Mouse (Mus musculus): ENCODE measurements around the gene D130043K22Rik. TPM values are rescaled to one million over a fixed set of nuclear protein-coding genes. Genes with fewer than 3 reads are reported as not detected.

Gene D130043K22Rik
- polyA plus RNA-seq (2012; ENCODE audit: insufficient read depth, insufficient read length, missing spikeins), result not detected in 2 replicates

DNA sequence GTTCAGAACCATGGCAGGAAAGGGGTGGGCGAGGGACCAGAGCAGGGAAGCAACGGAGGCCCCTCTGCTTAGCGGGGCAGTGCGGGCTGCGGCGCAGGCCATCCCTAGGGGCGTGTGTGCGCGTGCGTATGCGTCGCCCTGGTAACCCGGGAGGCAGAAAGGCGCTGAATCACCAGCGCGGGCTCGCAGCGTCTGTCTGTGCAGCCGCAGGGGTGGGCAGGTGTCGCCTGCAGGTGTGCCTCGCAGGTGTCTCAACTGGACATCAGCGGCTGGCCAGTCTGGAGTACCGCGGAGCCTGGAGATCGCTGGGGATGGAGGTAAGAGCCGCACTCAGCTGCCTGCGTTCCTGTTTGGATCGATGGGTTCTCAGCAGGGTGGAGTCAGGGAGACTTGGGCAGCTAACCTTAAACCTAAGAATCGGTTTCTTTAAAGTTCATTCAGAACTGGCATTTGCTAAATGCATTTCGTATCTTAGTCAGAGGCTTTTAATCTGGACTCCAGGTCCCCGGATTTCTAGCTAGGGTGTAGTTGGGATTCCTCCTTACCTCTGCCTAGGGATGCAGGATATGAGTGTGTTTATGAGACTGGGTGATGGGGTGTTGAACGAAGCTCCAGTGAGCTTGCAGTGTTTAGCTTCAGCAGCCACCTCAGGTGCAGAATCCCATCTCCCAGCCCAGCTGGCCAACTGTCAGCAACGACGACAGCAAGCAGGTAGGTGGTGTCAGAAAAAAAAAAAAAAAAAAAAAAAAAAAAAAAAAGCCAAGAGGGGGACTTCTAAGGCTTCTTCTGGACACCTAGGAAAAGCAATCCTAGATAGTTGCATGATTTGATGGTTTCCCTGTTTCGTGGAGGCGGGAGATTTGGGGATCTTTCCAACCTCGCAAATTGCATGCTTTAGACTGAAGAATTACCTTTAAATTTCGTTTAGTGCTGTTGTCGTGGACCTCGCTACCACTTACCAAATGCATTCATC lies at the start of gene D130043K22Rik:
Gene D130043K22Rik (plus strand): TSS at position 153 of the 973 bp plus-strand sequence.
- Histone ChIP-seq H3K4me3 (ENCODE audit: insufficient read depth, low read depth, low read length) (peak within 1 kb of the TSS; percentile 26; the same call in 1 of the 2 replicates), H3K4me1 (ENCODE audit: control insufficient read depth, insufficient read depth, insufficient read length, low read length) (0 out of 2 replicates have a peak, but pooled peaks cover 2% of the 10 kb centered on the region), H3K27ac (replicated peaks; ENCODE audit: low read depth, low read length) (no peak within 1 kb of the TSS)

GRCm38 (mm10) chr13:24798686-24799085 lies 46.2 kb upstream of the D130043K22Rik start:
- H3K4me1 ChIP-seq (ENCODE audit: control insufficient read depth, insufficient read depth, insufficient read length, low read length), result no peaks in the 10 kb centered on the region; the same call in 1 of the 2 replicates
- H3K27ac ChIP-seq (replicated peaks; ENCODE audit: low read depth, low read length), result no peak overlapping the region
- no peak overlapping the region for H3K4me3 ChIP-seq (ENCODE audit: insufficient read depth, low read depth, low read length)

GRCm38 (mm10) chr13:24799378-24799777 lies 45.6 kb upstream of the D130043K22Rik start:
- Histone ChIP-seq H3K27ac (replicated peaks; ENCODE audit: low read depth, low read length) (peak overlapping the region; percentile 94; the same call in 1 of the 2 replicates), H3K4me3 (ENCODE audit: insufficient read depth, low read depth, low read length) (peak overlapping the region; percentile 64; the same call in 1 of the 2 replicates), H3K4me1 (ENCODE audit: control insufficient read depth, insufficient read depth, insufficient read length, low read length) (no peaks in the 10 kb centered on the region)

DNA sequence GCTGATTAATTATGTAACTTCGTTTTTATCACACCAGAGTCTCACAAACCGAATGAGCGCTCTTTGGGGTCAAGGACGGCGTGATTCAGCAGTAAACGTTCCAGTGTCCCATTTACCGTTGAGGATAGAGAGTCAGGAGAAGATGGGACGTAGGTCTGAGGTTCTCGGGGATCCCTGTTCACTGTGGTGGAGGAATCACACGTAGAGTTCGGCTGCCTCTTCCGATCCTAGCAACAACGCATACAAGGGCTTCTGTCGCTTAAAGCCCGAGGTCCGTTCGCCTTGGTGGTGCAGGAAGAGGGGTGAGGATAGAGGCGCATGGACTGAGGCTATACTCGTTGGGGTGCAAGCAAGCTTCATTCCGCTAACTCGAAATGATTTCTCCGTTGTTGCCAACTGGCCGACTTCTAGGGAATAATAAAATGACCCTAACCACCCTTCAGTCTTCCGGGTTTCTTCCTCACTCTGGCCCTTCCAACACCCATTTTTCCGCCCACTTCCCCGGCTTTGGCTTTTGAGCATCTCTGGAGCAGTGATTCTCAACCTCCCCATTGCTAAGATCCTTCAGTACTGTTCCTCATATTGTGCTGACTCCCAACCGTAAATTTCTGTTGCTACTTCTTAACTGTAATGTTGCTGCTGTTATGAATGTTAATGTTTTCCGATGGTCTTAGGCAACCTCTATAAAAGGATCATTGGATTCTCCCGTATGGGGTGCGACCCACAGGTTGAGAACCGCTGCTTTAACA lies 44.8 kb upstream of the D130043K22Rik start:
- no peaks in the 10 kb centered on the region for H3K4me1 ChIP-seq (ENCODE audit: control insufficient read depth, insufficient read depth, insufficient read length, low read length)

GRCm38 (mm10) chr13:24800674-24801307 lies 44.1 kb upstream of the D130043K22Rik start:
- Histone ChIP-seq H3K4me1 (ENCODE audit: control insufficient read depth, insufficient read depth, insufficient read length, low read length) (no peaks in the 10 kb centered on the region), H3K4me3 (ENCODE audit: insufficient read depth, low read depth, low read length) (peak overlapping the region; percentile 99)

More for the DNA sequence above, 44.8 kb upstream of the D130043K22Rik start:
- H3K27ac ChIP-seq (replicated peaks; ENCODE audit: low read depth, low read length), result peak overlapping the region; percentile 94
- peak overlapping the region; percentile 64 for H3K4me3 ChIP-seq (ENCODE audit: insufficient read depth, low read depth, low read length)

DNA sequence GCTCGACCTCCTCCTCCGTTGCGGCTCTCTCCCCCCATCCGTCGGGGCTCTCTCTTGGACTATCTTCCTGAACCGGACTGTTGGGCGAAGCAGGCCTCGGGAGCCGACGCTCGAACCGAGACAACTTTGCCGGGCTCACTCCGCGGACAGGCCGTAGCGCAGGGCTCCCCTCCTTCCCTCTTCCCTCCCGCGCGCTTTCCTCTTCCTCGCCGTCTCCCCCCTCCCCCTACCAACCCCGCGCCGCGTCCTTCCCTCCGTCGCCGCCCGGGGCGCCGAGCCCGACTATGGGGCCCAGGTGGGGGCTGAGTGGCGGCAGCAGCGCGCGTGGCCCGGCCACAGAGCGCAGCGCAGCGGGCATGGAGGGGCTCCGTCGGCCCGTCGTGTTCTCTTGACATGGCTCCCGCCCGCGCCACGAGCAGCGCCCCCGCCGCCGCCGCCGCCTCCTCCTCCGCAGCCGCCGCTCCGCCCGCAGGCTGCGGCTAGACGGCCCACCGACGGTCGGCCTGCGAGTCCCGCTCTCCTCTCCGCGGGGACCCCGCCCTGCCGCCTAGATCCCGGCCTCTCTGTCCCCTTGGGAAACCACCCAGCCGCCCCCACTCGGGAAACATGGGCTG lies 43.5 kb upstream of the D130043K22Rik start, which contains the start of gene BC005537:
Gene BC005537 (plus strand): TSS at position 350 of the 614 bp plus-strand sequence.
- peak within 1 kb of the TSS; percentile 99 for H3K4me3 ChIP-seq (ENCODE audit: insufficient read depth, low read depth, low read length)

More at GRCm38 (mm10) chr13:24800674-24801307, 44.1 kb upstream of the D130043K22Rik start:
- peak overlapping the region; percentile 99 for H3K27ac ChIP-seq (replicated peaks; ENCODE audit: low read depth, low read length)

DNA sequence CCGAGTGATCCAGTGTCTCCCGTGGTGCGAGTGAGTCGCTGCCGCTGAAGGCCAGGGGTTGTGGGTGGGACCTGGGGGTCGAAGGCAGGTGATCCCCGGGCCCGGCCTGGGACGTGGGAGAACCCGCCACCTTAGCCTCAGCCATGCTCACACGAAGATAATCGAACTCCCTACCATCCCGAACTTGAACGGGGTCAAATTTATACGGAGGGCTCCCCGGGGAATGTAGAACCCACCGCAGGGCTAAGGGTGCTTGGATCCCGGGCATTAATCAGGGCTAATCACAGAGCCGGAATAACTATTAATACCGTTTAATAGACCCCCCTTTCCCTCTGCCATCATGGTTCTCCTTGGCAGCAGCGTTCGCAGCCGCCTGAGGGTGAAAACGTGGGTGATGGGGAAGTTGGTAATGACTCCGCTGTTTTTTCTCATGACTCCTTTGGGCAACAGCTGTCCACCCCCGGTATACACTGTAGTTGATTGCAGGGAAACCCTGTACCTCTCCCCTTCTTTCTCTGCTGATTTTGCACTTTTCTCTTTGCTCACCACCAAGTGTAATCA lies 42.7 kb upstream of the D130043K22Rik start:
- H3K4me3 ChIP-seq (ENCODE audit: insufficient read depth, low read depth, low read length), result peak overlapping the region; percentile 99
- H3K4me1 ChIP-seq (ENCODE audit: control insufficient read depth, insufficient read depth, insufficient read length, low read length), result no peaks in the 10 kb centered on the region
- peak overlapping the region; percentile 79 for H3K27ac ChIP-seq (replicated peaks; ENCODE audit: low read depth, low read length)

More for the DNA sequence above, 43.5 kb upstream of the D130043K22Rik start, which contains the start of gene BC005537:
- Histone ChIP-seq H3K27ac (replicated peaks; ENCODE audit: low read depth, low read length) (peak within 1 kb of the TSS; percentile 99), H3K4me1 (ENCODE audit: control insufficient read depth, insufficient read depth, insufficient read length, low read length) (no peaks in the 10 kb centered on the region)

GRCm38 (mm10) chr13:24803196-24803595 lies 41.7 kb upstream of the D130043K22Rik start:
- H3K4me3 ChIP-seq (ENCODE audit: insufficient read depth, low read depth, low read length), result peak overlapping the region; percentile 99
- H3K27ac ChIP-seq (replicated peaks; ENCODE audit: low read depth, low read length), result no peak overlapping the region; the same call in 1 of the 2 replicates
- no peaks in the 10 kb centered on the region for H3K4me1 ChIP-seq (ENCODE audit: control insufficient read depth, insufficient read depth, insufficient read length, low read length)

GRCm38 (mm10) chr13:24806079-24806478 lies 38.9 kb upstream of the D130043K22Rik start:
- Histone ChIP-seq H3K27ac (replicated peaks; ENCODE audit: low read depth, low read length) (no peak overlapping the region), H3K4me3 (ENCODE audit: insufficient read depth, low read depth, low read length) (no peak overlapping the region), H3K4me1 (ENCODE audit: control insufficient read depth, insufficient read depth, insufficient read length, low read length) (no peaks in the 10 kb centered on the region)

DNA sequence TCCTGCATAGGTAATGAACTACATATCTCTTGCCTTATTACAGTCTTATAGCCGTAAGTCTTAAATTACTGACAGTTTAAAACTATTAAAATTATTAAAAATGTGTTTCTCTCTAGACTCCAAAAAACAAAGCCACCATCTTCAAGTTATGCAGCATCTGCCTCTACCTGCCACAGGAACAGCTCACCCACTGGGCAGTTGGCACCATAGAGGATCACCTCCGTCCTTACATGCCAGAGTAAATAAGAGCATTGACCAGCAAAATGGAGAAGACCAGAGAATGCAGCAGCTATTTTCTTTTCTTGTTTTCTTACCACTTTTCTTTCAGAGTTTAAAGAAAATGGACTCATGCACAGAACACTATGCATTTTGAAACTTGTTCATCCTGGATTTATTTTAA lies 32.4 kb upstream of the D130043K22Rik start:
- no peak overlapping the region for H3K4me3 ChIP-seq (ENCODE audit: insufficient read depth, low read depth, low read length)
- H3K27ac ChIP-seq (replicated peaks; ENCODE audit: low read depth, low read length), result no peak overlapping the region
- no peaks in the 10 kb centered on the region for H3K4me1 ChIP-seq (ENCODE audit: control insufficient read depth, insufficient read depth, insufficient read length, low read length)

GRCm38 (mm10) chr13:24814616-24815015 lies 30.3 kb upstream of the D130043K22Rik start:
- Histone ChIP-seq H3K4me1 (ENCODE audit: control insufficient read depth, insufficient read depth, insufficient read length, low read length) (no peaks in the 10 kb centered on the region), H3K4me3 (ENCODE audit: insufficient read depth, low read depth, low read length) (no peak overlapping the region), H3K27ac (replicated peaks; ENCODE audit: low read depth, low read length) (no peak overlapping the region)

- no peak overlapping the region for H3K4me3 ChIP-seq (ENCODE audit: insufficient read depth, low read depth, low read length)
- no peak overlapping the region for H3K27ac ChIP-seq (replicated peaks; ENCODE audit: low read depth, low read length)
- no peaks in the 10 kb centered on the region for H3K4me1 ChIP-seq (ENCODE audit: control insufficient read depth, insufficient read depth, insufficient read length, low read length)
These were observed 28.5 kb upstream of the D130043K22Rik start for GRCm38 (mm10) chr13:24816125-24817092.

- Histone ChIP-seq H3K4me3 (ENCODE audit: insufficient read depth, low read depth, low read length) (no peak overlapping the region), H3K27ac (replicated peaks; ENCODE audit: low read depth, low read length) (no peak overlapping the region), H3K4me1 (ENCODE audit: control insufficient read depth, insufficient read depth, insufficient read length, low read length) (peaks cover 7% of the 10 kb centered on the region; the same call in 1 of the 2 replicates)
These were observed 25.0 kb upstream of the D130043K22Rik start for GRCm38 (mm10) chr13:24819931-24820330.
